Mouse (Mus musculus): Measurements from ENCODE around the gene Ncam1. TPM values are rescaled to one million over a fixed set of nuclear protein-coding genes. Genes with fewer than 3 reads are reported as not detected.

The Ncam1 gene
- total and polyA plus RNA-seq, 2 experiments from 2014 or later, result 517 to 524 TPM

DNA sequence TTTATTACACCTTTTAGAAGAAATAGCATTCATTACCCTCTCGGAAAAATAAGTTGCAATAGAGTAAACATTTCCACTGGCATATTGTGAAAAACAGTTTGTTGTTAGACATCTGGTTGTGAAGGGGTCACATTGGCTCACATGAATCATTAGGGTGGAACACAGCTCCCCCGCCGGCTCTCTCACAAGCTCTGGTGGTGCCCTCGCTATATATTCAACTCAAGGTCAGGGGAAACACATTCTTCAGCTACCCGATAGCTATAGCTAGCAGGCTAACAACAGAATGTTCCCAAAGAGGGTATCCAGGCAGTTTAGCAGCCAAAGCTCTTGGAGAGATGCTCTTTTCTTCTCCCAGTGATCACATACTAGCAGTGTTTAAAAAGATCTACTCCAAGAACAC lies 133.4 kb downstream of the Ncam1 start:
- no peak overlapping the region for H3K9ac ChIP-seq
- no peak for TF ChIP-seq CTCF (IDR thresholded peaks at IDR 0.05; ENCODE audit: low read depth)
- 61% methylated on average over 5 of the region's 5 CpGs for WGBS
- no peaks in the 10 kb centered on the region for H3K9me3 ChIP-seq (ENCODE audit: low read length)
- H3K27ac ChIP-seq (ENCODE audit: low read depth, low read length), result no peak overlapping the region
- H3K4me1 ChIP-seq (ENCODE audit: insufficient read depth), result no peaks in the 10 kb centered on the region
- ATAC-seq (no peak), DNase-seq (no peak)
- no peak overlapping the region for H3K4me2 ChIP-seq (ENCODE audit: low read depth)
- H3K4me3 ChIP-seq (ENCODE audit: low read depth, low read length), result no peak overlapping the region
- H3K27me3 ChIP-seq (ENCODE audit: insufficient read depth, low read length), result no peaks in the 10 kb centered on the region
- no peaks in the 10 kb centered on the region for H3K36me3 ChIP-seq (ENCODE audit: insufficient read depth)

DNA sequence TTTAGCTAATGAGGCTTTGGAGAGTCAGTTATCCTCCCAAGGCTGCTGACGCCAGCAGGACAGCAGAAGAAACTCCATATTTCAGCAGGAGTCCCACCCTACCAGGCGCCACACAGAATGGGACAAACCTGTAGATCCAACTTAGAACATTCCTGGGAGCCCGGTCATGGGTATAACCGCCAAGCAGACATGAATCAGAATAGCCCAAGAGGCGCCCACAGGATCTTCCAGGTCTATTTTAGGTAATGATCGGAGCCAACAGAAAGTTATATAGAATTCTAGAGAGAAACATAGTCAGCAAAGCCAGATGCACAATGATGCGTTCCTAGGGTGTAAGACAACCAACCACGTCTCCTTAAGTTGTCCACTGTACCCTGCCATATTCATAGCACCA lies 134.8 kb downstream of the Ncam1 start:
- Histone ChIP-seq H3K27ac (ENCODE audit: low read depth, low read length) (no peak overlapping the region), H3K9ac (no peak overlapping the region), H3K36me3 (ENCODE audit: insufficient read depth) (no peaks in the 10 kb centered on the region), H3K4me3 (ENCODE audit: low read depth, low read length) (no peak overlapping the region), H3K9me3 (ENCODE audit: low read length) (no peaks in the 10 kb centered on the region), H3K27me3 (ENCODE audit: insufficient read depth, low read length) (no peaks in the 10 kb centered on the region), H3K4me1 (ENCODE audit: insufficient read depth) (no peaks in the 10 kb centered on the region), H3K4me2 (ENCODE audit: low read depth) (no peak overlapping the region)
- no peak for TF ChIP-seq CTCF (IDR thresholded peaks at IDR 0.05; ENCODE audit: low read depth)
- DNase-seq, result no peak
- ATAC-seq, result no peak
- 91% methylated on average over 8 of the region's 8 CpGs for WGBS

DNA sequence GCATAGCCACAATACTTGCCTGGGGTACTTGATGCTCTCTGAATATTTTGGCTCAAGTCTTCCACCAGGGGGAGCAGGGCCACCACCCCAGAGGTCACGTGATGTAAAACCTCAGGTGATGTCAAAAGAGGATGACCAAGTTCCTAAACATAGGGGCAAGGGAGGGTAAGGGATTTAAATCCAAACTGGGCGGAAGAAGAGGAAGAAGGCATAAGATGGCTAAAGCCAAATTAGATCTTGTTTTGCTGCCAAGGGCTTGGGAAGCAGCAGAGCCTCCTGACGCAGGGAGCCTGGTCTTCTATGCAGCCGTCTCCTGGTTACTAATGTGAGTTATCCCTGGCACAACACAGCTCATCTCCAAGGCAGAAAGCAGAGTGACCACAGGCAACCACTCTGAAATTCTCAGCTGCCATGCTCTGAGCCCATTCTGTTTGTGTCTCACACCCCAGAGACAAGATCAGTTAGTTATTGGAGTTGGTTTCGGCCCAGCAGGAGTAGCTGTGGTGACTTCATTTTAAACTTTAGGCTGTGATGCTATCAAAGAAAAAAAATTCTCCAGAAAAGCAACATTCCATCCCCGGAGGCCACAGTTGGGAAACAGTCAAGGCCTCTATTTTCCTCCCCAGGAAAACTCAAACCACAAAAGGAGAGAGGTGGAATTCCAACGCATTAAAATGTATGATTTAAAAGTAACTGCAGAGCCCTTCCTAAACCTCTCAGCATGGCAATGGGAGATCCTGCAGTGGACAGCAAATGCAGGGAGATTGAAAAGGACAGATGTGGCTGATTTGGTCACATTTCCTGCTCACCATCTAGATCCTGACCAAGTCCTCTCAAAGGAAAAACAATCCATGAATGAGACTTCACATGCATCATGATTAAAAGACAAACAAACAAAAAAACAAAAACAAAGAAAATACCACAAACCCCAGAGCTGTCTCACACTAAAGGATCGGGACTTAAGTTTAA lies 135.5 kb downstream of the Ncam1 start:
- Histone ChIP-seq H3K27ac (ENCODE audit: low read depth, low read length) (no peak overlapping the region), H3K9me3 (ENCODE audit: low read length) (no peaks in the 10 kb centered on the region), H3K36me3 (ENCODE audit: insufficient read depth) (no peaks in the 10 kb centered on the region), H3K4me2 (ENCODE audit: low read depth) (no peak overlapping the region), H3K4me3 (ENCODE audit: low read depth, low read length) (no peak overlapping the region), H3K9ac (no peak overlapping the region), H3K27me3 (ENCODE audit: insufficient read depth, low read length) (no peaks in the 10 kb centered on the region), H3K4me1 (ENCODE audit: insufficient read depth) (no peaks in the 10 kb centered on the region)
- ATAC-seq (peak; percentile 32; the same call in 1 of the 2 replicates), DNase-seq (peak; percentile 11)
- TF ChIP-seq CTCF (IDR thresholded peaks at IDR 0.05; ENCODE audit: low read depth), result peak; percentile 47
- 67% methylated on average over 8 of the region's 8 CpGs for WGBS

GRCm38 (mm10) chr9:49661480-49661879 lies 137.2 kb downstream of the Ncam1 start:
- 72% methylated on average over 2 of the region's 2 CpGs for WGBS

DNA sequence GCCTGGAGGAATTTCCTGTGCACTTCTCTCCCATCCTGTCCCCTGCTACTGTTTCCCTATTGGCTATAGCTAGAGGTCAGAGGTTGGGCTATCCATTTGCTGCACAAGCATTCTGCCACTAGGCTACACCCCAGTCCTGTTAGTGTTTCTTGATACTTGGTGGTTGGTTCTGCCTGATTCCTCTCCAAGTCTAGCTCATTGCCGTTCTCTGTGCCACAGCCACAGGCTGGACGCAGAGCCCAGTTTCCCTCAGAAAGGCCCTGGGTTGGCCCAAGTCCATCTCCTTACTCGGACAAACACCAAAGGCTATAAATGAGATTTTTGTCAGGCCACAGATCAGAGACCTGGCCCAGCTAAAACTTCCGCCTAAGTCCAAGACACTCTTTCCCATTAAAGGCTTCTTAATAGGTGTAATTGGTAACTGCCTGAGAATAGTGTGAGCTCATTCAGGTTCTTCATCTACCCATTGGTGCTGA lies 140.3 kb downstream of the Ncam1 start:
- H3K27me3 ChIP-seq (ENCODE audit: insufficient read depth, low read length), result no peaks in the 10 kb centered on the region
- ATAC-seq, result peak; percentile 72
- H3K27ac ChIP-seq (ENCODE audit: low read depth, low read length), result no peak overlapping the region
- H3K4me3 ChIP-seq (ENCODE audit: low read depth, low read length), result no peak overlapping the region
- H3K4me2 ChIP-seq (ENCODE audit: low read depth), result no peak overlapping the region
- no peaks in the 10 kb centered on the region for H3K9me3 ChIP-seq (ENCODE audit: low read length)
- TF ChIP-seq CTCF (IDR thresholded peaks at IDR 0.05; ENCODE audit: low read depth), result peak; percentile 52
- no peak overlapping the region for H3K9ac ChIP-seq
- peak; percentile 59 for DNase-seq
- H3K36me3 ChIP-seq (ENCODE audit: insufficient read depth), result no peaks in the 10 kb centered on the region
- H3K4me1 ChIP-seq (ENCODE audit: insufficient read depth), result no peaks in the 10 kb centered on the region
- 37% methylated on average over 4 of the region's 4 CpGs for WGBS

More at GRCm38 (mm10) chr9:49661480-49661879, 137.2 kb downstream of the Ncam1 start:
- no peak overlapping the region for H3K4me2 ChIP-seq (ENCODE audit: low read depth)
- no peak overlapping the region for H3K9ac ChIP-seq
- H3K9me3 ChIP-seq (ENCODE audit: low read length), result no peaks in the 10 kb centered on the region
- H3K27me3 ChIP-seq (ENCODE audit: insufficient read depth, low read length), result no peaks in the 10 kb centered on the region
- ATAC-seq, result no peak
- H3K27ac ChIP-seq (ENCODE audit: low read depth, low read length), result no peak overlapping the region
- no peak for DNase-seq
- no peak overlapping the region for H3K4me3 ChIP-seq (ENCODE audit: low read depth, low read length)
- H3K36me3 ChIP-seq (ENCODE audit: insufficient read depth), result no peaks in the 10 kb centered on the region
- TF ChIP-seq CTCF (IDR thresholded peaks at IDR 0.05; ENCODE audit: low read depth), result no peak
- H3K4me1 ChIP-seq (ENCODE audit: insufficient read depth), result no peaks in the 10 kb centered on the region

- H3K4me3 ChIP-seq (ENCODE audit: low read depth, low read length), result no peak overlapping the region
- 77% methylated on average over 3 of the region's 3 CpGs for WGBS
- no peak overlapping the region for H3K4me2 ChIP-seq (ENCODE audit: low read depth)
- no peaks in the 10 kb centered on the region for H3K9me3 ChIP-seq (ENCODE audit: low read length)
- no peak overlapping the region for H3K27ac ChIP-seq (ENCODE audit: low read depth, low read length)
- H3K36me3 ChIP-seq (ENCODE audit: insufficient read depth), result no peaks in the 10 kb centered on the region
- H3K9ac ChIP-seq, result no peak overlapping the region
- no peak for TF ChIP-seq CTCF (IDR thresholded peaks at IDR 0.05; ENCODE audit: low read depth)
- H3K27me3 ChIP-seq (ENCODE audit: insufficient read depth, low read length), result no peaks in the 10 kb centered on the region
- H3K4me1 ChIP-seq (ENCODE audit: insufficient read depth), result peaks cover 10% of the 10 kb centered on the region; the same call in 1 of the 2 replicates
- no peak for ATAC-seq
- DNase-seq, result no peak
These were observed 144.3 kb downstream of the Ncam1 start for GRCm38 (mm10) chr9:49654470-49654869.
